Mouse (Mus musculus): Measurements from ENCODE around the gene Etl4.

- TF ChIP-seq POLR2A (IDR thresholded peaks at IDR 0.05; ENCODE audit: borderline replicate concordance, extremely low read depth, low read depth, low read length) = no peak
- TF ChIP-seq CTCF (IDR thresholded peaks at IDR 0.05; ENCODE audit: insufficient read depth, low read length) = no peak
Measured at GRCm38 (mm10) chr2:20619881-20620280, 710.3 kb downstream of the Etl4 start.

Data from lung, adult 2 months (tissue).